Mouse (Mus musculus) heart, adult 2 months (tissue): Measurements from ENCODE around the gene Ippk. TPM values are rescaled to one million over a fixed set of nuclear protein-coding genes. Genes with fewer than 3 reads are reported as not detected.
A peak's percentile ranks its signal among the peaks of the same experiment; 100 is the strongest.

Experiments
- DNase-seq, 2 experiments: peaks; one replicate each; pipeline ENCODE4 v3.0.0; 2021
- H3K27ac ChIP-seq: fragments of 200-600 bp; 2 replicates; pipeline ENCODE4 v1.8.1; 2022
- H3K27me3 ChIP-seq: fragments of 200-500 bp; 2 replicates; pipeline ENCODE4 v1.6.1; 2012; ENCODE audit warnings: mild to moderate bottlenecking, low read length, inconsistent platforms, mixed read lengths; ENCODE audit not compliant: control insufficient read depth, insufficient read depth
- H3K36me3 ChIP-seq: fragments of 200-500 bp; 2 replicates; pipeline ENCODE4 v1.6.1; 2012; ENCODE audit warnings: low read length, inconsistent platforms; ENCODE audit not compliant: control insufficient read depth, insufficient read depth
- H3K4me1 ChIP-seq: fragments of 200-500 bp; 2 replicates; pipeline ENCODE4 v1.6.1; 2011; ENCODE audit warnings: low read length; ENCODE audit not compliant: control insufficient read depth, insufficient read depth
- H3K4me3 ChIP-seq: fragments of 200-600 bp; 2 replicates; pipeline ENCODE4 v1.8.1; 2022
- H3K79me2 ChIP-seq: fragments of 200-500 bp; replicated peaks from 2 replicates; pipeline ENCODE4 v1.6.1; 2012; ENCODE audit warnings: mild to moderate bottlenecking, inconsistent platforms, low read length, moderate library complexity, mixed read lengths; ENCODE audit not compliant: control insufficient read depth, insufficient read depth
- H3K9ac ChIP-seq: fragments of 200-500 bp; 2 replicates; pipeline ENCODE4 v1.6.1; 2012; ENCODE audit warnings: low read depth, mild to moderate bottlenecking, control low read depth, inconsistent platforms, low read length, mixed read lengths
- CTCF ChIP-seq: fragments of 200-600 bp; IDR thresholded peaks from 2 replicates; pipeline ENCODE4 v1.8.1; 2022; ENCODE audit warnings: antibody characterized with exemption, mild to moderate bottlenecking, moderate library complexity
- EP300 ChIP-seq: fragments of 200-500 bp; IDR thresholded peaks from 2 replicates; pipeline ENCODE4 v1.6.1; 2011; ENCODE audit warnings: low read depth, low read length, control low read depth; ENCODE audit not compliant: insufficient read depth
- POLR2A ChIP-seq: fragments of 200-500 bp; IDR thresholded peaks from 2 replicates; pipeline ENCODE4 v1.6.1; 2011; ENCODE audit warnings: mild to moderate bottlenecking, low read depth, low read length, control low read depth; ENCODE audit not compliant: insufficient read depth
- WGBS: fragments of 180-500 bp; shearing (Covaris S2); methylation state at CpG from one replicate; pipeline ENCODE4 v1.1.7; 2018; 5-methylcytosine and 5-hydroxymethylcytosine counted together
- intact Hi-C: fragments of 180-260 bp; cut with DNase I; formaldehyde crosslinking; loops from one replicate; pipeline ENCODE4 v1.15.1; 2025
- polyA plus RNA-seq: library from polyadenylated mRNA; depleted of rRNA; stranded (reverse); fragments of >200 nt; gene quantifications from 2 replicates; pipeline ENCODE4 v1.2.3, GENCODE M21; 2012
- total RNA-seq, 2 experiments: library from RNA; stranded (reverse); gene quantifications; 2 replicates each; pipeline ENCODE4 v1.2.3; 2021

Gene Ippk
- total and polyA plus RNA-seq, 3 experiments = 4.3 to 7.3 (median 6.7) TPM

GRCm38 (mm10) chr13:49407795-49408194 lies 13.3 kb upstream of the Ippk start:
- no peak overlapping the region for H3K9ac ChIP-seq
- TF ChIP-seq EP300 (no peak), CTCF (no peak)
- no peaks in the 10 kb centered on the region for H3K4me1 ChIP-seq
- intact Hi-C loops = no loop called here
- H3K27me3 ChIP-seq = no peaks in the 10 kb centered on the region
- no peak for DNase-seq
- H3K79me2 ChIP-seq = no peaks in the 10 kb centered on the region
- H3K27ac ChIP-seq = no peak overlapping the region
- H3K4me3 ChIP-seq = no peak overlapping the region
- H3K36me3 ChIP-seq = no peaks in the 10 kb centered on the region

- H3K36me3 ChIP-seq = no peaks in the 10 kb centered on the region
- peaks cover 9% of the 10 kb centered on the region for H3K79me2 ChIP-seq
- intact Hi-C loops = loop anchor here (2.0 kb wide), 1 partner anchor 81 kb away; the partner anchor contains the start of gene Bicd2
- peak overlapping the region; percentile 87 for H3K27ac ChIP-seq
- under 1% methylated on average over 15 of the region's 15 CpGs for WGBS
- no peak for DNase-seq
- H3K27me3 ChIP-seq = no peaks in the 10 kb centered on the region
- no peaks in the 10 kb centered on the region; the same call in none of the 2 replicates for H3K4me1 ChIP-seq
- TF ChIP-seq POLR2A (no peak), EP300 (no peak), CTCF (no peak)
- peak overlapping the region; percentile 98 for H3K4me3 ChIP-seq
- peak overlapping the region; percentile 82 for H3K9ac ChIP-seq
These were observed 513 bp downstream of the Ippk start for GRCm38 (mm10) chr13:49421606-49421917.

- WGBS = 19% methylated on average over 4 of the region's 4 CpGs
- peak overlapping the region; percentile 82 for H3K9ac ChIP-seq
- peak overlapping the region; percentile 98 for H3K4me3 ChIP-seq
- DNase-seq = no peak
- H3K36me3 ChIP-seq = no peaks in the 10 kb centered on the region
- H3K27me3 ChIP-seq = no peaks in the 10 kb centered on the region
- peaks cover 2% of the 10 kb centered on the region for H3K4me1 ChIP-seq
- TF ChIP-seq EP300 (no peak), POLR2A (no peak), CTCF (no peak)
- H3K27ac ChIP-seq = no peak overlapping the region; the same call in 1 of the 2 replicates
- intact Hi-C loops = loop anchor here (2.0 kb wide), 1 partner anchor 81 kb away; the partner anchor contains the start of gene Bicd2
- H3K79me2 ChIP-seq = peaks cover 10% of the 10 kb centered on the region
These were observed 910 bp downstream of the Ippk start for GRCm38 (mm10) chr13:49421959-49422358.

DNA sequence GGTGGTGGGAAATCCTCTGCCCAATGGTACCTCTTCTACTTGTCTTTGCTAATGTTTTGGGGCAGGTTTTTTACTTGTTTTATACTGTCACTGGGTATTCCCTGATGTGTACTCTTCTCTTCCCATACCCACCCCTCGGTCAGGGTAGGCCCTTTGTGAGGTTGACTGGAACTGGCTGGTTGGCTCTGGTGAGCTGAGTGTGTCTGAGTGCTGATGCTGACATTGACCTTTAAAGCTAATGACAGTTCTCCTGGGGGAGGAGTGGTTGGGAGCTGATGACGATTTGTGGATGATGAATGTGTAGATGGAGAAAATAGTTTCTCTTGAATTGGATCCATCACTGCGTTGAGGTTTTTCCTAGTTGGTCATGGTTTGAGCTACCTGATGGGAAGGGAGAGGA lies 5.7 kb downstream of the Ippk start:
- intact Hi-C loops = no loop called here
- H3K4me3 ChIP-seq = no peak overlapping the region
- 83% methylated on average over 3 of the region's 3 CpGs for WGBS
- H3K4me1 ChIP-seq = peaks cover 7% of the 10 kb centered on the region
- H3K27me3 ChIP-seq = no peaks in the 10 kb centered on the region
- 0 out of 2 replicates have a peak, but pooled peaks cover 2% of the 10 kb centered on the region for H3K36me3 ChIP-seq
- TF ChIP-seq POLR2A (no peak), EP300 (no peak), CTCF (no peak)
- DNase-seq = no peak
- H3K79me2 ChIP-seq = peaks cover 10% of the 10 kb centered on the region
- H3K27ac ChIP-seq = no peak overlapping the region
- no peak overlapping the region for H3K9ac ChIP-seq

- H3K27ac ChIP-seq = peak overlapping the region; percentile 55
- peak overlapping the region; percentile 51 for H3K9ac ChIP-seq
These were observed 7.1 kb downstream of the Ippk start for GRCm38 (mm10) chr13:49428042-49428675.

GRCm38 (mm10) chr13:49430529-49430928 lies 9.5 kb downstream of the Ippk start:
- DNase-seq = no peak
- TF ChIP-seq POLR2A (no peak), EP300 (no peak), CTCF (no peak)
- 51% methylated on average over 4 of the region's 4 CpGs for WGBS
- no peak overlapping the region for H3K4me3 ChIP-seq
- peaks cover 4% of the 10 kb centered on the region for H3K79me2 ChIP-seq
- no peaks in the 10 kb centered on the region for H3K27me3 ChIP-seq
- H3K27ac ChIP-seq = no peak overlapping the region
- peaks cover 7% of the 10 kb centered on the region for H3K4me1 ChIP-seq
- 0 out of 2 replicates have a peak, but pooled peaks cover 2% of the 10 kb centered on the region for H3K36me3 ChIP-seq
- H3K9ac ChIP-seq = no peak overlapping the region
- intact Hi-C loops = no loop called here

More at GRCm38 (mm10) chr13:49428042-49428675, 7.1 kb downstream of the Ippk start:
- H3K79me2 ChIP-seq = peaks cover 4% of the 10 kb centered on the region
- no peaks in the 10 kb centered on the region for H3K27me3 ChIP-seq
- intact Hi-C loops = no loop called here
- H3K4me3 ChIP-seq = no peak overlapping the region
- DNase-seq = peak in 1 of 2 experiments; percentile 16
- H3K36me3 ChIP-seq = 0 out of 2 replicates have a peak, but pooled peaks cover 2% of the 10 kb centered on the region
- H3K4me1 ChIP-seq = peaks cover 7% of the 10 kb centered on the region
- TF ChIP-seq EP300 = 0 out of 2 replicates have a peak, but pooled peaks have one; percentile 9
- no peak for TF ChIP-seq CTCF
- 0 out of 2 replicates have a peak, but pooled peaks have one; percentile 25 for TF ChIP-seq POLR2A
- WGBS = 43% methylated on average over 1 of the region's 1 CpGs
